ENCODE assay signal across 11 mouse cellular contexts in the genomic region with DNA sequence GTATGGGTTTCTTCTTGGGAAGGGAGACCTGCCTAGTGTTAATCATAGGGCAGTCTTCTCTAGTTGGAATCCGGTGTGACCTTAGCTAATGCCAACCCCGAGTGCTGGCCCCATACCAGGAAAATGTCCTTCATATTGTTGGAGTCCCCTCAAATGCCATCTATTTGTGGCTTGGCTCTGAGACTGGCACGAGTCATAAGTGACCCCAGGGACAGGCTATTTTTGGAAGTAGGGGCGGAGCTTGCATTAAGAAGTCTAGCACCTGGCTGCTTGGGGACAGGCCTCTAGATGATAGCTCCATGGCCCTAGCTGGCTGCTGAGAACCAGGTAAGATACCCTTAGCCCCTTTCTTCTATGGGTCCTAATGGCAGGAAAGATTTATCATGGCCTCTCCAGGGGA. TPM values are rescaled to one million over a fixed set of nuclear protein-coding genes. Genes with fewer than 3 reads are reported as not detected.
DNase-seq lines count a peak whose midpoint lies in the region; ATAC-seq and TF ChIP-seq lines count a peak whose summit lies in the region.
"Had no signal": no experiment of that assay in that cellular context is flagged by ENCODE, and none has a peak within 500 bp of the region (broad histone marks: within the 10 kb centered on the region; RNA-seq: fewer than 3 reads in every experiment).

Perm1 (plus strand) TSS at position 220 of the 400 bp plus-strand sequence.

- no peak within 1 kb of the TSS for H3K9ac ChIP-seq in stomach, embryonic 16.5 days (ENCODE audit: low read length)
- H3K9ac ChIP-seq in stomach, postnatal 0 days (ENCODE audit: low read length) = no peak within 1 kb of the TSS
- H3K9ac ChIP-seq in midbrain, embryonic 11.5 days (ENCODE audit: low read length) = no peak within 1 kb of the TSS
- H3K9ac ChIP-seq in midbrain, embryonic 15.5 days = no peak within 1 kb of the TSS
- H3K9ac ChIP-seq: forebrain, embryonic 15.5 days had no signal

- intact Hi-C loops in heart, postnatal 10 days (cut with DNase I) = no loop called here

- 0 out of 2 replicates have a peak, but pooled peaks have one; percentile 15 for ATAC-seq in stomach, embryonic 16.5 days (ENCODE audit: insufficient read depth, low FRiP score)
- no peak for ATAC-seq in stomach, postnatal 0 days (ENCODE audit: low FRiP score, low TSS enrichment)
- no peak for ATAC-seq in midbrain, embryonic 11.5 days (ENCODE audit: low FRiP score)
- ATAC-seq in midbrain, embryonic 15.5 days (replicated peaks) = no peak
- ATAC-seq: forebrain, embryonic 15.5 days had no signal

- H3K9me3 ChIP-seq in stomach, embryonic 16.5 days (replicated peaks; ENCODE audit: control insufficient read depth, low read length) = no peaks in the 10 kb centered on the region
- no peaks in the 10 kb centered on the region for H3K9me3 ChIP-seq in stomach, postnatal 0 days (ENCODE audit: control insufficient read depth, low read length)
- H3K9me3 ChIP-seq in midbrain, embryonic 11.5 days (ENCODE audit: control insufficient read depth, low read length) = no peaks in the 10 kb centered on the region
- H3K9me3 ChIP-seq in midbrain, embryonic 15.5 days = no peaks in the 10 kb centered on the region
- no peaks in the 10 kb centered on the region for H3K9me3 ChIP-seq in limb, embryonic 10.5 days (replicated peaks)
- H3K9me3 ChIP-seq: forebrain, embryonic 15.5 days had no signal

- H3K4me2 ChIP-seq in stomach, embryonic 16.5 days (ENCODE audit: low read depth, low read length) = no peak within 1 kb of the TSS
- H3K4me2 ChIP-seq in stomach, postnatal 0 days (replicated peaks; ENCODE audit: low read depth) = no peak within 1 kb of the TSS
- H3K4me2 ChIP-seq in midbrain, embryonic 11.5 days = no peak within 1 kb of the TSS
- no peak within 1 kb of the TSS for H3K4me2 ChIP-seq in midbrain, embryonic 15.5 days
- H3K4me2 ChIP-seq: forebrain, embryonic 15.5 days had no signal

- no peaks in the 10 kb centered on the region for H3K4me1 ChIP-seq in stomach, embryonic 16.5 days (ENCODE audit: control insufficient read depth, insufficient read depth, low read length)
- no peaks in the 10 kb centered on the region for H3K4me1 ChIP-seq in stomach, postnatal 0 days (replicated peaks; ENCODE audit: control insufficient read depth, insufficient read depth)
- H3K4me1 ChIP-seq in midbrain, embryonic 11.5 days (ENCODE audit: control insufficient read depth, insufficient read depth, low read length) = no peaks in the 10 kb centered on the region
- H3K4me1 ChIP-seq in midbrain, embryonic 15.5 days = no peaks in the 10 kb centered on the region
- no peaks in the 10 kb centered on the region for H3K4me1 ChIP-seq in limb, embryonic 10.5 days
- H3K4me1 ChIP-seq: forebrain, embryonic 15.5 days had no signal

- no peak within 1 kb of the TSS for H3K4me3 ChIP-seq in stomach, embryonic 16.5 days (replicated peaks; ENCODE audit: low read length)
- no peak within 1 kb of the TSS for H3K4me3 ChIP-seq in stomach, postnatal 0 days (ENCODE audit: low read depth, low read length)
- H3K4me3 ChIP-seq in midbrain, embryonic 11.5 days (ENCODE audit: low read depth, low read length) = no peak within 1 kb of the TSS
- no peak within 1 kb of the TSS for H3K4me3 ChIP-seq in midbrain, embryonic 15.5 days
- no peak within 1 kb of the TSS for H3K4me3 ChIP-seq in limb, embryonic 10.5 days
- H3K4me3 ChIP-seq: forebrain, embryonic 15.5 days had no signal

- no peak for TF ChIP-seq CTCF in stomach, postnatal 0 days (IDR thresholded peaks at IDR 0.05; ENCODE audit: low read depth)

- 72% methylated on average over 4 of the region's 4 CpGs for WGBS in stomach, embryonic 16.5 days
- 61% methylated on average over 4 of the region's 4 CpGs for WGBS in stomach, postnatal 0 days
- 83% methylated on average over 4 of the region's 4 CpGs for WGBS in midbrain, embryonic 11.5 days
- WGBS in midbrain, embryonic 15.5 days = 88% methylated on average over 4 of the region's 4 CpGs
- WGBS in limb, embryonic 10.5 days = 79% methylated on average over 4 of the region's 4 CpGs

- H3K36me3 ChIP-seq in stomach, embryonic 16.5 days (ENCODE audit: control insufficient read depth, insufficient read depth, low read length) = no peaks in the 10 kb centered on the region
- no peaks in the 10 kb centered on the region for H3K36me3 ChIP-seq in stomach, postnatal 0 days (ENCODE audit: control insufficient read depth, insufficient read depth, low read length)
- no peaks in the 10 kb centered on the region for H3K36me3 ChIP-seq in midbrain, embryonic 11.5 days (ENCODE audit: control insufficient read depth, insufficient read depth, low read length)
- H3K36me3 ChIP-seq in midbrain, embryonic 15.5 days (replicated peaks) = no peaks in the 10 kb centered on the region
- no peaks in the 10 kb centered on the region for H3K36me3 ChIP-seq in limb, embryonic 10.5 days
- H3K36me3 ChIP-seq: forebrain, embryonic 15.5 days had no signal

- no peak for TF ChIP-seq EP300 in stomach, postnatal 0 days (optimal IDR thresholded peaks at IDR 0.05)

- H3K27ac ChIP-seq in stomach, embryonic 16.5 days (ENCODE audit: low read length) = no peak within 1 kb of the TSS
- no peak within 1 kb of the TSS for H3K27ac ChIP-seq in stomach, postnatal 0 days (replicated peaks)
- H3K27ac ChIP-seq in midbrain, embryonic 11.5 days (ENCODE audit: low read depth, low read length) = no peak within 1 kb of the TSS
- H3K27ac ChIP-seq in midbrain, embryonic 15.5 days = no peak within 1 kb of the TSS
- H3K27ac ChIP-seq in limb, embryonic 10.5 days = no peak within 1 kb of the TSS
- H3K27ac ChIP-seq: forebrain, embryonic 15.5 days; macrophage had no signal

- H3K27me3 ChIP-seq in stomach, embryonic 16.5 days (ENCODE audit: control insufficient read depth, insufficient read depth, low read length) = no peaks in the 10 kb centered on the region
- no peaks in the 10 kb centered on the region for H3K27me3 ChIP-seq in stomach, postnatal 0 days (ENCODE audit: control insufficient read depth, insufficient read depth, low read length)
- H3K27me3 ChIP-seq in midbrain, embryonic 11.5 days (ENCODE audit: control insufficient read depth, insufficient read depth, low read length) = no peaks in the 10 kb centered on the region
- H3K27me3 ChIP-seq in midbrain, embryonic 15.5 days (replicated peaks) = no peaks in the 10 kb centered on the region
- no peaks in the 10 kb centered on the region for H3K27me3 ChIP-seq in limb, embryonic 10.5 days (ENCODE audit: low read depth, poor library complexity, severe bottlenecking)
- H3K27me3 ChIP-seq: forebrain, embryonic 15.5 days had no signal

- no peak for DNase-seq in stomach, postnatal 0 days (ENCODE audit: low spot score)
- DNase-seq in gastrocnemius, postnatal 10 days = peak; percentile 79
- DNase-seq in heart, postnatal 10 days = peak; percentile 91 to 93
- no peak for DNase-seq in midbrain, embryonic 11.5 days (ENCODE audit: low spot score, missing footprints)
- no peak for DNase-seq in embryo, embryonic 11 days
- no peak for DNase-seq in limb, embryonic 10.5 days (ENCODE audit: low spot score)
- DNase-seq: thymus, postnatal 4 days had no signal

RNA-seq across cellular contexts. Expression of gene Perm1, which starts in this region (rescaled TPM):
- polyA plus RNA-seq in stomach, embryonic 16.5 days (2015; fragmentation: Nextera tagmentation; extraction: Ambion mirVana) = 3.6 and 5.4 TPM in 2 replicates
- polyA plus RNA-seq in stomach, postnatal 0 days (2015; fragmentation: Nextera tagmentation; extraction: Ambion mirVana) = 4.0 and 4.6 TPM in 2 replicates
- 10 to 100 TPM; 41.4 to 50.3 TPM for total RNA-seq in gastrocnemius, postnatal 10 days (2021)
- 100 to 1,000 TPM; 138 to 156 TPM for total RNA-seq in heart, postnatal 10 days (2021)
- polyA plus RNA-seq in midbrain, embryonic 11.5 days (2014; fragmentation: Nextera tagmentation; extraction: Ambion mirVana) = 0.81 and 1.2 TPM in 2 replicates
- 2.2 and 2.4 TPM in 2 replicates for polyA plus RNA-seq in midbrain, embryonic 15.5 days (2015; fragmentation: Nextera tagmentation; extraction: Ambion mirVana)
- polyA plus RNA-seq in limb, embryonic 10.5 days (2016; fragmentation: Nextera tagmentation; extraction: Ambion mirVana) = 0.18 and 0.29 TPM in 2 replicates

Comparison
In these comparisons a context has a peak if more than half of its experiments do, and no peak if none do; other contexts are left out.
1. DNase-seq: peak in gastrocnemius, postnatal 10 days (single experiment) and heart, postnatal 10 days (2 of 2); none in stomach, postnatal 0 days (single experiment), midbrain, embryonic 11.5 days (single experiment), embryo, embryonic 11 days (single experiment) and limb, embryonic 10.5 days (single experiment).